Mouse (Mus musculus) layer of hippocampus, adult 11-12 months (tissue): Measurements from ENCODE around the gene Myoc.
"Not testable (repeated sequence)": the region's sequence is repeated elsewhere in the genome, so short reads cannot be mapped to it uniquely, and the experiment has no call there.

Source experiments
- DNase-seq: peaks from one replicate; pipeline ENCODE4 v3.0.0; 2022; ENCODE audit warnings: low spot score

Myoc gene

GRCm38 (mm10) chr1:162639051-162639750 is at the start of gene Myoc:
Myoc (plus strand) TSS chr1:162639155.
- no peak for DNase-seq

GRCm38 (mm10) chr1:162589443-162589842 is 49.5 kb upstream of the Myoc start:
- no peak for DNase-seq

- no peak for DNase-seq
These were observed 48.4 kb upstream of the Myoc start for GRCm38 (mm10) chr1:162590415-162590997.

- no peak for DNase-seq
These were observed 41.4 kb upstream of the Myoc start for GRCm38 (mm10) chr1:162597379-162598102.

- DNase-seq = no peak
These were observed 39.3 kb upstream of the Myoc start for GRCm38 (mm10) chr1:162599617-162600016.

GRCm38 (mm10) chr1:162601288-162601687 is 37.7 kb upstream of the Myoc start:
- no peak for DNase-seq

GRCm38 (mm10) chr1:162608127-162608526 is 30.8 kb upstream of the Myoc start:
- DNase-seq = no peak

- DNase-seq = no peak
These were observed 29.2 kb upstream of the Myoc start for GRCm38 (mm10) chr1:162609633-162610250.

- no peak for DNase-seq
These were observed 27.8 kb upstream of the Myoc start for GRCm38 (mm10) chr1:162611191-162611590.

- no peak for DNase-seq
These were observed 23.4 kb upstream of the Myoc start for GRCm38 (mm10) chr1:162615511-162615910.

GRCm38 (mm10) chr1:162620487-162620886 is 18.5 kb upstream of the Myoc start:
- DNase-seq = no peak

GRCm38 (mm10) chr1:162623895-162624294 is 15.1 kb upstream of the Myoc start:
- DNase-seq = no peak

GRCm38 (mm10) chr1:162625229-162625628 is 13.7 kb upstream of the Myoc start:
- DNase-seq = no peak

GRCm38 (mm10) chr1:162627821-162628220 is 11.1 kb upstream of the Myoc start:
- not testable (repeated sequence) for DNase-seq

- DNase-seq = not testable (repeated sequence)
These were observed 10.6 kb upstream of the Myoc start for GRCm38 (mm10) chr1:162628326-162628725.

GRCm38 (mm10) chr1:162635291-162635931 is 3.5 kb upstream of the Myoc start:
- DNase-seq = not testable (repeated sequence)

GRCm38 (mm10) chr1:162636516-162636915 is 2.4 kb upstream of the Myoc start:
- no peak for DNase-seq

GRCm38 (mm10) chr1:162638535-162638934 is 420 bp upstream of the Myoc start:
- no peak for DNase-seq

- DNase-seq = no peak
These were observed 906 bp downstream of the Myoc start for GRCm38 (mm10) chr1:162639861-162640260.

GRCm38 (mm10) chr1:162642591-162642990 is 3.6 kb downstream of the Myoc start:
- no peak for DNase-seq

- peak; percentile 65 for DNase-seq
These were observed 4.8 kb downstream of the Myoc start for GRCm38 (mm10) chr1:162643752-162644151.

GRCm38 (mm10) chr1:162646083-162646686 is 7.2 kb downstream of the Myoc start:
- no peak for DNase-seq
